Mouse (Mus musculus) adrenal gland, adult 8-10 months (tissue): Measurements from ENCODE around the gene 1700056E22Rik. TPM values are rescaled to one million over a fixed set of nuclear protein-coding genes. Genes with fewer than 3 reads are reported as not detected.

ENCODE experiments used
- DNase-seq: peaks from one replicate; pipeline ENCODE4 v3.0.0; 2022
- total RNA-seq, 4 experiments: library from RNA; stranded (reverse); gene quantifications; 2 replicates each; pipeline ENCODE4 v1.2.4; 2022

The 1700056E22Rik gene
- total RNA-seq, 4 experiments from 2014 or later: 1.2 to 2.7 (median 1.8) TPM

- DNase-seq: no peak
Observed at GRCm38 (mm10) chr1:184051286-184051685, 17.2 kb upstream of the 1700056E22Rik start.

- DNase-seq: no peak
Observed at GRCm38 (mm10) chr1:184048675-184049418, 14.7 kb upstream of the 1700056E22Rik start.

GRCm38 (mm10) chr1:184047818-184048217 lies 13.7 kb upstream of the 1700056E22Rik start:
- DNase-seq: no peak

- no peak for DNase-seq
Observed at GRCm38 (mm10) chr1:184046070-184046677, 12.1 kb upstream of the 1700056E22Rik start.

- DNase-seq: no peak
Observed at GRCm38 (mm10) chr1:184043391-184043790, 9.3 kb upstream of the 1700056E22Rik start.

GRCm38 (mm10) chr1:184042745-184043144 lies 8.6 kb upstream of the 1700056E22Rik start:
- DNase-seq: no peak

- peak; percentile 73 for DNase-seq
Observed at GRCm38 (mm10) chr1:184041778-184042573, 7.9 kb upstream of the 1700056E22Rik start.

- DNase-seq: no peak
Observed at GRCm38 (mm10) chr1:184040906-184041305, 6.8 kb upstream of the 1700056E22Rik start.

GRCm38 (mm10) chr1:184040181-184040580 lies 6.1 kb upstream of the 1700056E22Rik start:
- DNase-seq: no peak

- DNase-seq: no peak
Observed at GRCm38 (mm10) chr1:184039301-184039700, 5.2 kb upstream of the 1700056E22Rik start.

- DNase-seq: no peak
Observed at GRCm38 (mm10) chr1:184037802-184038201, 3.7 kb upstream of the 1700056E22Rik start.

- DNase-seq: no peak
Observed at GRCm38 (mm10) chr1:184035346-184035903, 1.3 kb upstream of the 1700056E22Rik start.

GRCm38 (mm10) chr1:184034741-184035181 lies 660 bp upstream of the 1700056E22Rik start:
- no peak for DNase-seq

- DNase-seq: peak; percentile 54
Observed at GRCm38 (mm10) chr1:184033390-184034010, 601 bp downstream of the 1700056E22Rik start.

GRCm38 (mm10) chr1:184032682-184033389 lies 1.3 kb downstream of the 1700056E22Rik start:
- DNase-seq: no peak

GRCm38 (mm10) chr1:184030070-184030802 lies 3.9 kb downstream of the 1700056E22Rik start:
- no peak for DNase-seq

GRCm38 (mm10) chr1:184027039-184027438 lies 7.1 kb downstream of the 1700056E22Rik start:
- DNase-seq: no peak

- DNase-seq: no peak
Observed at GRCm38 (mm10) chr1:184025079-184025478, 9.0 kb downstream of the 1700056E22Rik start.

- DNase-seq: no peak
Observed at GRCm38 (mm10) chr1:184024631-184025030, 9.5 kb downstream of the 1700056E22Rik start.

- no peak for DNase-seq
Observed at GRCm38 (mm10) chr1:184023971-184024370, 10.1 kb downstream of the 1700056E22Rik start.

- DNase-seq: no peak
Observed at GRCm38 (mm10) chr1:184019722-184020107, 14.4 kb downstream of the 1700056E22Rik start.
